Mouse (Mus musculus) naive thymus-derived CD4-positive, alpha-beta T cell, adult 2 months (primary cell): ENCODE results near the gene Hk1.

ENCODE experiments used
- DNase-seq: peaks from one replicate; pipeline ENCODE4 v3.0.0-alpha.2; 2011; ENCODE audit warnings: low read depth

The Hk1 gene

DNA sequence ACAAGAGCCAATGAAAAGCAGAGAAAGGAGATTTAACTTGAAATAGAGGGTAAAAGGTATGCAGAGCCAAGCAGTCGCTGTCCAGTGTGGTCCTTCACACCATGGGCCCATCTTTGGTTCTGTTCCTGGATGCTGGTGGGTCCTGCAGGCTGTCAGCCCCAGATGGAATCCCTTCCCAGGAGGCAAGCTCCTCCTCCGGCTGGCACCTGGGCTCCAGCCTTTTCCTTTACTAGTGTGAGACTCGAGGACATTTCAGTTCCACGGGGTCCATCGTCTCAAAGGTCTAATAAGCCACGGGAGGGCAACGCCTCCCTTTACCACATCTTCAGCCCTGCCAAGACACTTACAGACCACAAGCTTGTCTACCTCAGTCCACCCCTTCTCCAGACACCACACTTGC, 60.6 kb downstream of the Hk1 start:
- no peak for DNase-seq

DNA sequence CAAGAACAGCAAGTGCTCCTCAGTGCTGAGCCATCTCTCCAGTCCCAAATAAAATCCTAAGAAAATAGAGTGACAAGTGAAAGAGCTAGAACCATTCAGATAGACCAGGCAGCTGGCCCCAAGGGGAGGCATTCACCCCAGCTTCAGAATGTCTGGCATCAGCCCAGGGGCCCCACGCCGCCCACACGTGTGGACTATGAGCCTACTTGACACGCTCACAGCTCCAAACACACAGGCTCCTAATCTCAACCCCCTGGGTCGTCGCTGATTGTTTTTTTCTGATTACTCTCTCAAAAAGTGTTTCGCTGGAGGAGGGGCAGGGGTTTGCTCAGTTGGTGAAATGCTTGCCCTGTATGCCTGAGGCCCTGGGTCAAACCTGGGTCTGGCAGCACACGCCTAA, 63.2 kb downstream of the Hk1 start:
- DNase-seq: no peak

DNA sequence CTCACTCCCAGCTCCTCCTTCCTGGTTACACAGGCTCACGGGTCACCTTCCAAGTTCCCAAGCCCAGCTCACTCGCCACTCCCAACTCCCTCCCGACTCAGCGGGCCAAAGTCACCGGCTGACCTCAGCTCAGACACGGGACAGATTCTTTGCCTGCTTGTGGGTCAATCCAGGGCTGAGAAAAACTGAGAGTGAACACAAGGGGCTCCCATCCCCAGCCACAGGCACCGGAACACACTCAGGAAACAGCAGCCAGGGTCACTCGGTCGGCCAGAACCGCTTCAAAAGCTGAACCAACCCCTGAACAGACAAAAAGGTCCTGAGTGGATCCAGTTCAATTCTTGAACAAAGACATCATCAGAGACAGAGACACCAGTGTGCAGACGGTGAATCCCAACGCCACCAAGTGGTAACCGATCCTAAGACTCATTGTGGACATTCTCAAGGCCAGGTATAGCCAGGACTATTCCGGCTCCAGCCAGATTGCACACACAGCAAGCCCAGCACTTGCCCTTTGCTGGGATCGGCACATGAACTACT, 65.8 kb downstream of the Hk1 start:
- DNase-seq: no peak

DNA sequence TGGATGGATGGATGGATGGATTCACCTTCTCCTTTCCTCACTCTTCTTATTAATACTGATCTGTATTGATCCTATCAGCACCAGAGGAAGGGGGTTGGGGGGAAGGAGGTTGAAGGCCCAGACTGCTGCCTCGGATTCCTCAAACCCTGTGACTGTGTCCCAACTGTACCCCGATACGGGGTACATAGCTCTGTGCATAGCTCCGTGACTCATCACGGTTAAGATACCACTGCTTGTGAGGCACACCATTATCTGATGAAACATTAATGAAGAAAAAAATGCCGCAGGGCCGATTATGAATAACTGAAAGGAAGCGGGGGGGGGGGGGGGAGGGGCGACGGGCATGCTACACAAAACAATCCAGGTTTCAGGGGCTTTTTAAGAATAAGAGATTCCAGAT, 66.6 kb downstream of the Hk1 start:
- no peak for DNase-seq

DNA sequence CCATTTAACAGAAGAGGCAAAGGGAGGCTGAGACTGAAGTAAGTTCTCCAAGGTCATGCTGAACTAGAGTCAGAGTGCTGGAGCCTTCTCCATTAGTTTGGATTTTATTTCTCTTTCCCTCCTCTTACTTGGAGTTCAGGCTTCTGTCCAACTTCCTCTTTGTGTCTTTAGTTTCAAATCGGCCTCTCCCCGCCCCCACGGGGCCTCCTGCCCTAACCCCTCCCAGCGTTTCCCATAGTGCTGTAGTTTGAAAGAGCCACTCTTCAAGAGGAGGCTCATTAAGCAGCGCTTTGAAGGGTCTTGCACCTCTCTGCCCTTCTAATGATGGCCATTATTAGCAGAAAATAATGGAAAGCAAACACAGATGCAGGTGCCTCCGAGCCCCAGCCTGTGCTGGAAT, 68.2 kb downstream of the Hk1 start:
- DNase-seq: no peak

DNA sequence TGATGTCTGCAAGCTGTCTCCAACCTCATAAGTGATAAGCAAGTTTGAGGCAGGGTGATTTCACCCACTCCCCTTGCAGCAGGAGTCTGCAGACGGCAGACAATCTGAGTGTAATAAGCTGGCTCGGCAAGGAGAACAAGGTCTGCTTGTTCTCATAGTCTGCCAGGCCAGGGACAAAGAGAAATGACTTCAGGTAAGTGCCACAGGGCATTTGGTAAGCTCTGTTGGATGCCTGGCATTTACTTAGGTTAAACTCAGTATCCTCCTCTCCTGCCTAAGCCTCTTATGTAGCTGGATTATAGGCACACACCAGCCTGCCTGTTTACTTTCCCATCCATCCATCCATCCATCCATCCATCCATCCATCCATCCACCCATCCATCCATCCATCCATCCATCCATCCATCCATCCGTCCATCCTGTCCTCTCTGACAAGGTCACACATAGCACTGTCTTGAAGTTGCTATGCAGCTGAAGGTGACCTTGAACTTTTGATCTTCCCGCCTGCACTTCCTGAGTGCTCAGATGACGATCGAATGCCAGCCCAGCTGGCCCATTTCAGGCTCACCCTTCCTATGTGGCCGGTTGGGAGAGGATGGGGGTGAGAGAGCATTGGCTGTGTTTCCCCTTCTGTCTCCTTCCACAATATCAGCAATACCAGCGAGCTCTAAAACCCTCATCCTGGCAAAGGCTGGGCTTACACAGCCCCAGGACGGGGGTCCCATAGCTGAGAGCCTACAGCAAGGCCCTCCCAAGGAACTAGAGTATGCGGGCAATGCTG, 69.3 kb downstream of the Hk1 start:
- no peak for DNase-seq

DNA sequence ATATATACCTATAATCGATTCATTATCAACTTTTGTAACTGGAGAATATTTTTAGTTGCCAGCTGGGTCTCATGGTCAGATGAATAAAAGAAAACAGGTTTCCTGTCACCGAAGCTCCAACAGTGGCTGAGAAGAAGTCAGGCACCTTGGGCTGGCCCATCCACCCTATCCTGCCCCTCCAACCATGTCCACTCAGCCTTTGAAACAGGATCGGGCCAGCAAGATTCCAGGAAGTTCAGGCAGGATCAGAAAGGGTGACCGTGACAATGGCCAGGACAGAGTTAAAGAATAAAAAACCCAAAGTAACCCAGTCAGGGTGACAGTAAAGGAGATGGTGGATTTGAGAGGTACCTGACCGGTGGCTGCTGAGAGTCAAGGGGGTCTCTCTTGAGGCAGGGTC, 70.1 kb downstream of the Hk1 start:
- DNase-seq: no peak

DNA sequence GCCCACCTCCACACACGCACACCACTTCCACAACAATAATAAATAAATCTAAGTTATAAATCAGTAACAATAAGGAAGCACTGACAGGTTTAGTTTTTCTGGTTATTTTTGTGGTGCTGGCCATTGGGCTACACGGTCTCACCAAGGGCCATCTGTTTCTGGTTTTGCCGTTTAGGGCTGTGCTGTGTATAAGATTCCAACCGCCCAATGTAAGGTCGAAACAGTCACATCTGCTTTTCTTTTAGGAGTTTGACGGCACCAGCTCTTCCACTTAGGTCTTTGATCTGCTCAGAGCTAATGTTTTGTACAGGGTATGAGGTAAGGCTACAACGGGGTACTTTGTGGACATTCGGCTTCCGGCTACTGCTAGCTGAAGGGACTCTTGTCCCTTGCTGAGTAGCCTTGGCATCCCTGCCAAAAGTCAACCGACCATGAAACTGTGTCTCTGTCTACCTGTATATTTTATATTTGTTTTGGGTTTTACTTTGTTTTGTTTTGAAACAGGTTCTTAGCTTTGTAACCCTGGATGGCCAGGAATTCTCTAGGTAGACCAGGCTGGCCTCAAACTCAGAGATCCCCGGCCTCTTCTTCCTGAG, 70.7 kb downstream of the Hk1 start:
- no peak for DNase-seq

DNA sequence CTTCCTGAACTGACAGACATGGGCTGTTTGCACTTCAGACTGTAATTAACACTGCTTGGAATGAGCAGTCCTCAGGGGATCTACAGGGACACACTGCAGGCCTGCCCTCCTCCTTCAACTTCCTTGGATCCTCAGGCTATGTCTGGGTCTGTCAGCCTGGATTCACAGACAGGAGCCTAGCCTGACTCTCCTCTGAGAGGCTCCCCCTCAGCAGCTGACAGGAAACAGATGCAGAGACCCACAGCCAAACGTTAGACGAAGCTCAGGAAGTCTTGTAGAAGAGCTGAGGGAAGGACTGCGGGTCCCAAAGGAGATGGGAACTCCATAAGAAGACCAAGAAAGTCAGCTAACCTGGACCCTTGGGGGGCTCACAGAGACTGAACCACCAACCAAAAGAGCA, 73.2 kb downstream of the Hk1 start:
- DNase-seq: no peak

DNA sequence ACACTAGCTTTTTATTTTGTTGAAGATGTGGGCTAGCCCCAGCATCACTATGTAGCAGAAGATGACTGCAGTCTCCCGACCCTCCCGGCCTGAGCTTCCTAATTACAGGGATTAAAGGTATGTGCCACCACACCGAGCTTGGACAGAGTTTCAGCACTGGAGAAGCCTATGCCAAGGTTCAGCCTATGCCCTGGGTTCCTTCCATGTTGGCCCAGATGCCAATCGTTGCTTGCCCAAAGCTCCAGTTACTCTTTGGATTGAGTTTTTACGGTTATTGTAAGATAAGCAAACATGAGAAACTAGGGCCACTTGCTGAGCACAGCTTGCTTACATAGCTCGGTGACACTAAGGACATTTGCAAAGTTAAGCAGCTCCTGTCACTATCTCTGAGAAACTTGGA, 74.6 kb downstream of the Hk1 start:
- DNase-seq: no peak

DNA sequence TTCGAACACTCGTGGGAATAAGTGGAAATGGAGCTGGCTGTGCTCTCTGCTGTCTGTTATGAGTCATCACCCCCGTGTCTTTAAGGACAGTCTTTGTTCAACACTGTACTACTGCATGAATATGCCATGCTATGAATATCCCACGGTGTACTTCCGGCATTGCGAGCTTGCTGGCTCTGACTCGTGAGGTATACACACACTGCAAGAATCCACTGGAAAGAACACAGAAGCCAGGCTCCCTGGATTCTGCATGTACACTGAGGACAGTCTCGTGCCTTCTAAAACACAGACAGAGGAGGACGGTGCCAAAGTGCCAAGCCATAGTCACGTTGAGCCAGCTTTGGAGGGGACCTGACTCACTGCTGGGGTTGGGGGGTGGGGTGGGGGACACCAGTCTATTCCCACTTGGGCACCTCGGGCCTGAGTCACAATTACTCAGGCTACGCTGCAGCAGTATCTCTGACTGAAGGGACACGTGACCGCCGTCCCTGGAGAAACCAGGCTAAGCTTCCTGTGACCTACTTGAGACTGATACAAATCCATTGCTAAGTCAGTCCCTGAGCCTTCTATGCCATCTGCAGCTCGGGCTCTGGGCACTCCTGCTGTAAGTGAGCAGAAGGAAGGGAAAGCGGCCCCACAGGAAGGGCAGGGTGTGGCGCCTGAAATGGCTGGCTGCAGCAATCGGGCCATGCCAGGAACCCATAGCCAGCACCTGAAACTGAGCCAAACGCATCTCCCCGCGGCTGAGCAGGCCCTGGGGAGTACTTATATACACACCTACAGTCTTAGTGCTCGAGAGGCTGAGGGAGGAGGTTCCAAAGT, 79.5 kb downstream of the Hk1 start:
- no peak for DNase-seq

DNA sequence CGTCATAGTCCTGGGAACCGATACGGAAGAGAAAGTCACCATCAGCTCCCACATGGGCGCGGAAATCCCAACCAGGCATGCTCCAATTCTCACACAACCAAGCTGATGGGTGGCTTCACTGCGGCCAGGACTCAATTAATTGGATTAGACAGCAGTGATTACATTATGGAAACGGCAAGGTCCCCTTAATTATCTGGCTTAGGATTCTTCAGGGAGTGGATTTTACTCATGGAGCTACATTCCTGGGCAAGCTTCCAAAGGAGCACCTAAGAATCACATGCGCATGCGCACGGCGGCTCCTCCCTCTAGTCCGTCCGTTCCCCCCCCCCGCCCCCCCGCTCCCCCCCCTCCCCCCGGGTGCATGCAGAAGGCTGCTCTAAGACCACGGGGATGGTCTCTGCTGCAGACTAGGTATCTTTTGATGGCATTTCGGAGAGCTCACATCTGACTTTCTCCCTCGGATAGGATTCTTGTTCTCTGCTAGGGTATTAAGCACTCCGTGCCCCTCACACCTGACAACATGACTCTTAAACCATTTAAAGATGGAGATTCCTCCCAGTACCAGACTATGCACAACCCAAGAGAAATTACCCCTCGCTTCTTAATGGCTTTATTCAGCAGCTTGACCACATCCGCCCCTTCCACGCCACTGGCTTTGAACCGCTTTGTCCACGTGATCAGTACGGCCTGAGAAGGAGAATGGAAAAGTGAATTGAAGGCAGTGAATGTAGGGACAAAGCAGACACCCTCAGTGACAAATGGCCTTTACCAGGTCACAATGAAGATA, 83.4 kb downstream of the Hk1 start:
- no peak for DNase-seq

DNA sequence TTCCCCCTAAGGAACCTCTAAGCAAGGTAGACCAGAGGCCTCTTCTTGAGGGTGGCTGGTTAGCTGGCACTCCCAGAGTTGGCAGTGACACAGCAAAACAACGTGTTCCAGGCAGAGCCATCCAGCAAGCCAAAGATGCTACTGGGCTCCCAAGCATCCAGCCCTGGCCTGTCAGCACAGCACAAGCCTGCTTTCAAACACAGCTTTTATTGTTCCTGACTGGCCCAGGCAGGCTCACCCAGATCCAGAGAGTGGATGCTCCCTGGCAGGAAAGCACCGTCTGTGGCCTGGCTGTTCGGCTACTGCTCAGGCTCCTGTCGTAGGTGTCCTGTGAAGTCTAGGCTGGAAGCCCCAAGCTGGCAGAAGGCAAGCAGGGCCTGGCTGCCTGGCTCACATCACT, 85.6 kb downstream of the Hk1 start:
- DNase-seq: no peak

DNA sequence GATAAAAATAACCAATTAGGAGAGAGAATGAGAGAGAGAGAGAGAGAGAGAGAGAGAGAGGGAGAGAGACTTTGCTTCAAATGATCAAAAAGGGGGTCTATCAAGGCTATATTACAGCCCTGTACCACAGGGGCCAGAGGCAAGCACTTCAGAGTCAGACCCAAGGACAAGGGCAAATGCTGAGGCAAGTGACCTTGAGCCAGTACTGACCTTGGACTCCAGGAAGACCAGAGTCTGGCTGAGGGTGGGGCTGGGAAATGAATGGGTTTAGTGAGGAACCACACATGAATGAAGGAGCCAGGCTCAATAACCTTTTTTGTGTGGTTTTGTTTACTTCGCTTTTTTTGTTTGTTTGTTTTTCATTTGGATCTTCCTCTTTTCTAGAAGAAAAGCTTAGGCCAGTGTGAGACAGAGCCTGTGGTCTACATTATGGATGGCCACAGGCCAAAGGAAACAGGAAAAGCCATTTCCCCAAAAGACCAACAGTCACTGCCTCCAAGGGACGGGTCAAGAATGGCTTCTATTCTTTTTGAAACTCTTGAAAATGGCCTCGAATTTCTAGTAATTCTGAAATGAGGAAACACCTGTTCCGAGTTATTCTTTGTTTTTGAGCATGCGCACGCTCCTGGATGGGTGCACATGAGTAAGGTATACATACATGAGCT, 92.1 kb downstream of the Hk1 start:
- DNase-seq: no peak

DNA sequence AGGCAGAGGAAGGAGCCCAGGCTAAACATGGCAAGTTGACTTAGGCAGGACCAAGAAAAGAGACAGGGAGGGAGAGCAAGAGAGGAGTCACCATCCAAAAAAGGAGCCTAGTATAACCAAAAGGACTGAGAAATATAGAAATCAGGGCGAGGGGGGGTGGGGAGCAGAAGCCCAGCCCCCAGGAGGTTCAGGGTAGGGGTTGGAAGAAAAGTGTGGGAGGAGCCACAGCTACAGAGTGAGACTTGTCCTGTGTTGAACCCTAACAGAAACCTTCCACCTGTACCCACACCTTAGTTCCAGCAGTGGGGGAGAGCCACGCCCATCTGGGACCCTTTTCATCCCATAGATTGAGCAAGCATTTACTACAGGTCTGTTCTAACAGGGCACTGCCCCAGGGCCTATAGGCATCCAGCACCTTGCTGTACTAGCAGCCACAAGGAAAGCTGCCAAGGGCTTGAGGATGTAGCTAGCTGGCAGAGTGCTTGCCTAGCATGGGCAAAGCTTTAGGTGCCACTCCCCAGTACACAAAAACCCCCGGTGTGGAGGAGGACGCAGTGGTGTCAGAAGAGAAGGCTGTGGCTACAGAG, 96.4 kb downstream of the Hk1 start:
- DNase-seq: no peak

DNA sequence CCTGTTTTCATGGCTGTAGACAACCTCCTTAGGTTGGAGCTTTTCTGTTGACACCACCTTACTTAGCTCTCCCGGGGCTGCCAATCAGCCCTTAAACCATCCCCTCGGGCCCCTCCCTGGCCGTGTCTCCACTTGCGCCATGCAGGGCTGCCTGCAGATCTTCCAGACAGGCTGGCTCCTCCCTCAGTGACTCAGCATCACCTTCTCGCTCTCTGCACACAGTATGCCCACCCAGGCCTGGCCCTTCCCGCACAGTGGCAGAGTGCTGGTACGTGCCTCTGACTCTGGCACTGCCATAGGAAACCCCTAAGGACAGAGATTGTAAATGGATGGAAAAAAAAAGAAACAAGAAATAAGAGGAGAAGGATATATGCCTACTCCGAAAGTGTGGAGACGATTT, 96.9 kb downstream of the Hk1 start:
- no peak for DNase-seq

DNA sequence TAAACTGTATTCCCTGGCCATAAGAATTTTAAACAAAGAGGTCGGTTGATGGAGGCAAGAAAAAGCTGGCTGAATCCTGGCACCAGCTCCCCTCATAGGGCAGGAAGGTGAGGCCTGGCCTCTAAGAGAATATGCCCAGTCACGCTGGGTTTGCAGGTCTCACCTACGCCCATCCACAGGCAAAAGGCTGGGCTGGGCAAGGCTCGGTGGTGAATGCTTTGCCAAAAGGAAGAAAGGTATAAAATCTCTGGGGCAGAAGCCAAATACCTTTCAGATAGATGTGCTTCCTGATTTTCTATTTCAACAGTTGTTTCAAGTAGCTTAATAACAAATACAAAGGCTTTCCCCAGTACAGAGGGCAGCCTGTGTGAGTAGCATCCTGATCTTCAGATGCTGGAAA, 100.0 kb downstream of the Hk1 start:
- DNase-seq: no peak

DNA sequence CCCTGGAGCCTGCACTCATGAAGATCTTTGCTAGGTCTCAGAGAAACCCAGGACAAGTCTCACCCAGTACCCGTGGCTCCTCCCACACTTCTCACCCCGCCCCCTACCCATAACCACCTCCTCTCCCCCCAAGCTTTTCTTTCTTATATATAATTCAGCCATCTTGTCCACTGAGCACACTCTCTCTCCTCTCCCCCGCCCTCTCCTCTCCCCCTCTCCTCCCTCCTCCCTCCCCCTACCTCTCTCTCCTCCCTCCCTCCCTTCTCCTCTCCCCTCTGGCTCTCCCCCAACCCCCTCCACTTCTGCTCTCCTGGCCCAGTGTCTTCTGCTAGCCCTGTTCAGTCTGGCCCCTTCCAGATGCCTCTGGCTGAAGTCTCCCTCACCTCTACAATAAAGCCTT, 100.6 kb downstream of the Hk1 start:
- DNase-seq: no peak

DNA sequence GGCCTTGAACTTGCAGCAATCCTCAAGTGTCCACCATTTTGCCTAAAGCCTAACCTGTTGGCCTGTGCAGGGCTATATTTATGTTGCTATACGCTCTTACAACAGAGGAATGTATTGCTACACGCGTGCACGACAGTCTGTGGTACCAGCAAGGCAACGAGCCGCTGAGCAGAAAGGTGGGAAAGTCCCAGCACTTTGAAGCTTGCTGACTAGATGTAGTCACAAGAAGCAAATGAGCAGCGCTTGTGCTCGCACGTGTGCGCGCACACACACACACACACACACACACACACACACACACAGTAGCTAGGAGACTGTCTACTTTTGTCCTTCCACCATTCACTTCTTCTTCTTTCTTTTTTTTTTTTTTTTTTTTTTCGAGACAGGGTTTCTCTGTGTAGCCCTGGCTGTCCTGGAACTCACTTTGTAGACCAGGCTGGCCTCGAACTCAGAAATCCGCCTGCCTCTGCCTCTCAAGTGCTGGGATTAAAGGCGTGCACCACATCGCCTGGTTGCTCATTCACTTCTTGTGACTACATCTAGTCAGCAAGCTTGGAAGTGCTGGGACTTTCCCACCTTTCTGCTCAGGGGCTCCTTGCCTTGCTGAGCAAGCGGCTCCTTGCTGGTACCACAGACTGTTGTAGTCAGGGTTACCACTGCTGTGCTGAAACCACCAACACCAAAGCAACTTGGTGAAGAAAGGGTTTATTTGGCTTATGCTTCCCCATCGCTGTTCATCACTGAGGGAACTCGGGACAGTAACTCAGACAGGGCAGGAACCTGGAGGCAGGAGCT, 102.0 kb downstream of the Hk1 start:
- DNase-seq: peak; percentile 20

DNA sequence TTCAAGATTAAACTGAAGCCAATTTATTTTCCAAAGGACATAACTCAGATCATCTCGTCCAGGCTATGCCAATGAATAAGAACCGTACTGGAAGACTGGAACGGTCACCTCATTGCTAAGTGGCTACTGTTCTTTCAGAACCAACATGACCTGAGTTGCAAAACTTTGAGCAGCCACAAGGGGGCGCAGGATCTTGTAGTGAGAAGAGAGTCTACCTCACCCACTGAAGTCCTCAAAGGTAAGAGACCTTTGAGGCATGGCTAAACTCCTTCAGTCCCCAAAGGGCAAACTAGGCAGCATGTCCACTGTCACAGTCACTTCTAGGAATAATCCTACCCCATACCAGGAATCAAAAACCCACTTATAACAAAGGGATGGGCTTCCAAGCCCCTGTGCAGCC, 104.5 kb downstream of the Hk1 start:
- DNase-seq: peak; percentile 85
